Mouse (Mus musculus) neural tube, embryonic 15.5 days (tissue): ENCODE data around the gene Fam83g. TPM values are rescaled to one million over a fixed set of nuclear protein-coding genes. Genes with fewer than 3 reads are reported as not detected.

ENCODE experiments used
- ATAC-seq: fragments of 200-750 bp; cut with Nextera tagmentation; 2 replicates; pipeline ENCODE4 v1.8.0; 2017; ENCODE audit warnings: mild to moderate bottlenecking, moderate TSS enrichment, moderate library complexity; ENCODE audit not compliant: low FRiP score
- H3K27ac ChIP-seq: fragments of 300-500 bp; sonication (generic); replicated peaks from 2 replicates; pipeline ENCODE4 v1.5.1; 2015; ENCODE audit warnings: mild to moderate bottlenecking, inconsistent platforms
- H3K27me3 ChIP-seq: fragments of 300-500 bp; sonication (generic); replicated peaks from 2 replicates; pipeline ENCODE4 v1.6.1; 2015; ENCODE audit warnings: inconsistent platforms
- H3K36me3 ChIP-seq: fragments of 300-500 bp; sonication (generic); 2 replicates; pipeline ENCODE4 v1.6.1; 2015; ENCODE audit warnings: inconsistent platforms
- H3K4me1 ChIP-seq: fragments of 300-500 bp; sonication (generic); 2 replicates; pipeline ENCODE4 v1.6.1; 2015; ENCODE audit warnings: inconsistent platforms
- H3K4me2 ChIP-seq: fragments of 300-500 bp; sonication (generic); 2 replicates; pipeline ENCODE4 v1.6.1; 2015; ENCODE audit warnings: inconsistent platforms, mild to moderate bottlenecking, moderate library complexity
- H3K4me3 ChIP-seq: fragments of 300-500 bp; sonication (generic); replicated peaks from 2 replicates; pipeline ENCODE4 v1.5.1; 2015; ENCODE audit warnings: mild to moderate bottlenecking, inconsistent platforms
- H3K9ac ChIP-seq: fragments of 300-500 bp; sonication (generic); replicated peaks from 2 replicates; pipeline ENCODE4 v1.6.1; 2015; ENCODE audit warnings: mild to moderate bottlenecking, inconsistent platforms
- H3K9me3 ChIP-seq: fragments of 300-500 bp; sonication (generic); replicated peaks from 2 replicates; pipeline ENCODE4 v1.6.1; 2016; ENCODE audit warnings: inconsistent platforms
- WGBS: fragments of 180-500 bp; shearing (Covaris S2); methylation state at CpG from one replicate; pipeline ENCODE4 v1.1.7; 2015; ENCODE audit warnings: mixed read lengths; 5-methylcytosine and 5-hydroxymethylcytosine counted together
- polyA plus RNA-seq: library from polyadenylated mRNA; unstranded; fragments of >200 nt; fragmentation: Nextera tagmentation; extraction: Ambion mirVana; gene quantifications from 2 replicates; pipeline ENCODE4 v1.2.1, GENCODE M21; 2015

Gene Fam83g
- polyA plus RNA-seq, 1 experiment from 2014 or later, result 0.27 TPM

- Histone ChIP-seq H3K27ac (no peak overlapping the region), H3K36me3 (no peaks in the 10 kb centered on the region), H3K4me1 (no peaks in the 10 kb centered on the region), H3K4me2 (no peak overlapping the region), H3K4me3 (no peak overlapping the region), H3K9me3 (no peaks in the 10 kb centered on the region), H3K27me3 (no peaks in the 10 kb centered on the region), H3K9ac (no peak overlapping the region)
- ATAC-seq, result no peak
- WGBS, result 49% methylated on average over 7 of the region's 7 CpGs
Observed at GRCm38 (mm10) chr11:61665991-61666799, 17.7 kb upstream of the Fam83g start.

- no peak for ATAC-seq
- Histone ChIP-seq H3K27ac (no peak overlapping the region), H3K4me2 (no peak overlapping the region), H3K36me3 (no peaks in the 10 kb centered on the region), H3K9me3 (no peaks in the 10 kb centered on the region), H3K4me3 (no peak overlapping the region), H3K27me3 (no peaks in the 10 kb centered on the region), H3K9ac (no peak overlapping the region), H3K4me1 (no peaks in the 10 kb centered on the region)
- 88% methylated on average over 5 of the region's 5 CpGs for WGBS
Observed at GRCm38 (mm10) chr11:61667248-61667647, 16.6 kb upstream of the Fam83g start.

- Histone ChIP-seq H3K27me3 (no peaks in the 10 kb centered on the region), H3K27ac (no peak overlapping the region), H3K9me3 (no peaks in the 10 kb centered on the region), H3K4me3 (no peak overlapping the region), H3K36me3 (no peaks in the 10 kb centered on the region), H3K9ac (no peak overlapping the region), H3K4me1 (no peaks in the 10 kb centered on the region), H3K4me2 (no peak overlapping the region)
- 77% methylated on average over 5 of the region's 5 CpGs for WGBS
- ATAC-seq, result no peak
Observed at GRCm38 (mm10) chr11:61667782-61668181, 16.1 kb upstream of the Fam83g start.

GRCm38 (mm10) chr11:61669492-61670490 is 14.1 kb upstream of the Fam83g start:
- H3K27ac ChIP-seq, result no peak overlapping the region
- no peaks in the 10 kb centered on the region for H3K27me3 ChIP-seq
- no peak overlapping the region for H3K9ac ChIP-seq
- peaks cover 7% of the 10 kb centered on the region for H3K4me1 ChIP-seq
- H3K4me3 ChIP-seq, result no peak overlapping the region
- H3K9me3 ChIP-seq, result no peaks in the 10 kb centered on the region
- ATAC-seq, result no peak
- H3K36me3 ChIP-seq, result no peaks in the 10 kb centered on the region
- 81% methylated on average over 14 of the region's 14 CpGs for WGBS
- H3K4me2 ChIP-seq, result no peak overlapping the region

- no peak overlapping the region for H3K27ac ChIP-seq
- ATAC-seq, result no peak
Observed at GRCm38 (mm10) chr11:61671781-61672383, 12.0 kb upstream of the Fam83g start.

GRCm38 (mm10) chr11:61673686-61674085 is 10.2 kb upstream of the Fam83g start:
- ATAC-seq, result no peak
- no peak overlapping the region for H3K4me2 ChIP-seq
- WGBS, result 33% methylated on average over 8 of the region's 8 CpGs

More at GRCm38 (mm10) chr11:61671781-61672383, 12.0 kb upstream of the Fam83g start:
- WGBS, result 66% methylated on average over 19 of the region's 19 CpGs
- Histone ChIP-seq H3K4me2 (no peak overlapping the region), H3K4me3 (no peak overlapping the region), H3K27me3 (no peaks in the 10 kb centered on the region), H3K36me3 (no peaks in the 10 kb centered on the region), H3K9me3 (no peaks in the 10 kb centered on the region), H3K4me1 (peaks cover 9% of the 10 kb centered on the region), H3K9ac (no peak overlapping the region)

GRCm38 (mm10) chr11:61674151-61674838 is 9.6 kb upstream of the Fam83g start:
- 22% methylated on average over 19 of the region's 19 CpGs for WGBS
- Histone ChIP-seq H3K9me3 (no peaks in the 10 kb centered on the region), H3K4me1 (peaks cover 9% of the 10 kb centered on the region), H3K4me2 (peak overlapping the region; percentile 35), H3K27me3 (no peaks in the 10 kb centered on the region), H3K27ac (no peak overlapping the region), H3K9ac (no peak overlapping the region), H3K36me3 (no peaks in the 10 kb centered on the region), H3K4me3 (no peak overlapping the region)
- ATAC-seq, result no peak

More at GRCm38 (mm10) chr11:61673686-61674085, 10.2 kb upstream of the Fam83g start:
- Histone ChIP-seq H3K9ac (no peak overlapping the region), H3K36me3 (no peaks in the 10 kb centered on the region), H3K27ac (no peak overlapping the region), H3K4me1 (peaks cover 9% of the 10 kb centered on the region), H3K4me3 (no peak overlapping the region), H3K9me3 (no peaks in the 10 kb centered on the region), H3K27me3 (no peaks in the 10 kb centered on the region)

- Histone ChIP-seq H3K36me3 (no peaks in the 10 kb centered on the region), H3K4me2 (peak overlapping the region; percentile 35), H3K9me3 (no peaks in the 10 kb centered on the region), H3K9ac (no peak overlapping the region), H3K27me3 (no peaks in the 10 kb centered on the region), H3K4me1 (peaks cover 9% of the 10 kb centered on the region), H3K4me3 (no peak overlapping the region), H3K27ac (no peak overlapping the region)
- WGBS, result 4% methylated on average over 8 of the region's 8 CpGs
- no peak for ATAC-seq
Observed at GRCm38 (mm10) chr11:61674839-61675159, 9.1 kb upstream of the Fam83g start.

GRCm38 (mm10) chr11:61675332-61675731 is 8.6 kb upstream of the Fam83g start:
- Histone ChIP-seq H3K9ac (no peak overlapping the region), H3K27ac (no peak overlapping the region), H3K4me3 (no peak overlapping the region), H3K36me3 (no peaks in the 10 kb centered on the region), H3K27me3 (no peaks in the 10 kb centered on the region), H3K4me1 (peaks cover 9% of the 10 kb centered on the region), H3K4me2 (no peak overlapping the region), H3K9me3 (no peaks in the 10 kb centered on the region)
- ATAC-seq, result no peak
- 51% methylated on average over 2 of the region's 2 CpGs for WGBS

- WGBS, result 74% methylated on average over 7 of the region's 7 CpGs
- Histone ChIP-seq H3K9me3 (no peaks in the 10 kb centered on the region), H3K4me1 (peaks cover 9% of the 10 kb centered on the region), H3K9ac (no peak overlapping the region), H3K4me2 (no peak overlapping the region), H3K27me3 (no peaks in the 10 kb centered on the region), H3K27ac (no peak overlapping the region), H3K4me3 (no peak overlapping the region), H3K36me3 (no peaks in the 10 kb centered on the region)
- ATAC-seq, result no peak
Observed at GRCm38 (mm10) chr11:61676216-61676854, 7.6 kb upstream of the Fam83g start.

- Histone ChIP-seq H3K4me1 (peaks cover 9% of the 10 kb centered on the region), H3K4me3 (no peak overlapping the region), H3K27me3 (peaks cover 3% of the 10 kb centered on the region), H3K4me2 (no peak overlapping the region), H3K9me3 (no peaks in the 10 kb centered on the region), H3K36me3 (no peaks in the 10 kb centered on the region), H3K9ac (no peak overlapping the region), H3K27ac (no peak overlapping the region)
- no peak for ATAC-seq
- 85% methylated on average over 4 of the region's 4 CpGs for WGBS
Observed at GRCm38 (mm10) chr11:61677709-61678108, 6.2 kb upstream of the Fam83g start.
